Mouse (Mus musculus) large intestine, adult 2 months (tissue): ENCODE data around the gene Mcpt9. TPM values are rescaled to one million over a fixed set of nuclear protein-coding genes. Genes with fewer than 3 reads are reported as not detected.
"Not testable (repeated sequence)": the region's sequence is repeated elsewhere in the genome, so short reads cannot be mapped to it uniquely, and the experiment has no call there.

Experiments used
- DNase-seq: peaks from one replicate; pipeline ENCODE4 v3.0.0-alpha.2; 2012; ENCODE audit warnings: low read depth, low spot score
- WGBS: fragments of 180-500 bp; shearing (Covaris S2); methylation state at CpG from one replicate; pipeline ENCODE4 v1.1.7; 2018; 5-methylcytosine and 5-hydroxymethylcytosine counted together
- polyA plus RNA-seq: library from polyadenylated mRNA; depleted of rRNA; stranded (reverse); fragments of >200 nt; gene quantifications from 2 replicates; pipeline ENCODE4 v1.2.3, GENCODE M21; 2012; rRNA removed

The Mcpt9 gene
- polyA plus RNA-seq, result 0.06 and 0.21 TPM in 2 replicates

GRCm38 (mm10) chr14:56030395-56030794, at the start of gene Mcpt9:
TSS of gene Mcpt9 (minus strand) at chr14:56030495.
- 58% methylated on average over 3 of the region's 3 CpGs for WGBS
- DNase-seq, result not testable (repeated sequence)

DNA sequence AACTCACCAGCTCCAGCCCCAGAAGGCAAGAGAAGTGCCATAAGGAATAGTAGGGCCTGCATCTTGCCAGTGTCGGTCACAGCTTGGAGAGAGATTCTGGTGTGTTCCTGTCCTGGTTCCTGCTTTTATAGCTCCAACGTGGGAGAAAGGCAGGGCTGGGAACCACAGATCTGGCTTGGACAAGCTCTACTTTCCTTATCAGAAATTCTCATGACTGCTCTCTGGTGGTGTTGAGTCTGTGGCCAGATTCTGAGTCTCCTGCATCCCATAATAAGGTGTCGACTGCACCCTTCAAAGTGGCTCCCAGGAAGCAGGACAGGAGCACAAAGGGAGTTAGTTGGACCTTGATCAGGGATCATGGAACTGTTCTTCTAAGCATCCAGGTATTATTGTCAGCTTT, 31.9 kb upstream of the Mcpt9 start, which contains the start of gene Mcpt4:
Gene Mcpt4 (minus strand): TSS at position 101 of the 400 bp plus-strand sequence.
- DNase-seq, result not testable (repeated sequence)
- 51% methylated on average over 3 of the region's 3 CpGs for WGBS

- 63% methylated on average over 4 of the region's 4 CpGs for WGBS
- DNase-seq, result no peak
Observed at GRCm38 (mm10) chr14:56057722-56058121, 27.4 kb upstream of the Mcpt9 start.

GRCm38 (mm10) chr14:56055408-56055807, 25.1 kb upstream of the Mcpt9 start:
- 57% methylated on average over 3 of the region's 3 CpGs for WGBS
- no peak for DNase-seq

DNA sequence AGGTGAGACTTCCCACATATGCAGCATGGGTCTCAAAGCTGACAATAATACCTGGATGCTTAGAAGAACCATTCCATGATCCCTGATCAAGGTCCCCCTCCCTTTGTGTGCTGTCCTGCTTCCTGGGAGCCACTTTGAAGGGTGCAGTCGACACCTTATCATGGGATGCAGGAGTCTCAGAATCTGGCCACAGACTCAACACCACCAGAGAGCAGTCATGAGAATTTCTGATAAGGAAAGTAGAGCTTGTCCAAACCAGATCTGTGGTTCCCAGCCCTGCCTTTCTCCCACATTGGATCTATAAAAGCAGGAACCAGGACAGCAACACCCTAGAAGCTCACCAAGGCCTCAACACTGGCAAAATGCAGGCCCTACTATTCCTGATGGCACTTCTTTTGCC, 11.5 kb upstream of the Mcpt9 start, which contains the start of gene Mcpt2:
Gene Mcpt2 (plus strand): TSS at position 250 of the 400 bp plus-strand sequence.
- WGBS, result 71% methylated on average over 1 of the region's 1 CpGs
- DNase-seq, result not testable (repeated sequence)

DNA sequence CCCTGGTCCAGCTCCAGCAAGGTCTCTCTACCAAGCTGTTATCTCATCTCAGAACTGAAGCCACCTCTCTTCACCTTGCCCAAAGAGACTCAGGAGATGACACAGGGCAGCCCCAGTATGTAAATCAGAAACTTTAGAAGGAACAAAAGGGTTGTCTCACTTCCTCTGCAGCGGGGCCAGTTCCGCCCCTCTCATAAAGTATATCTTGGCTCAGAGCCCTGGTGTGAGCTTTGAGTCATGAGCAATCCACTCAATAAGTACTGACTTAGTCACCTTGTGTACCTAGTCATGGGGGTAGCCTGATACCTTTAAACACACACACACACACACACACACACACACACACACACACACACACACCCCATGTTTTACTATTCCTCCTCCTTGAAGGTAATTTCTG, 4.1 kb upstream of the Mcpt9 start:
- peak; percentile 50 for DNase-seq
- 9% methylated on average over 2 of the region's 2 CpGs for WGBS

DNA sequence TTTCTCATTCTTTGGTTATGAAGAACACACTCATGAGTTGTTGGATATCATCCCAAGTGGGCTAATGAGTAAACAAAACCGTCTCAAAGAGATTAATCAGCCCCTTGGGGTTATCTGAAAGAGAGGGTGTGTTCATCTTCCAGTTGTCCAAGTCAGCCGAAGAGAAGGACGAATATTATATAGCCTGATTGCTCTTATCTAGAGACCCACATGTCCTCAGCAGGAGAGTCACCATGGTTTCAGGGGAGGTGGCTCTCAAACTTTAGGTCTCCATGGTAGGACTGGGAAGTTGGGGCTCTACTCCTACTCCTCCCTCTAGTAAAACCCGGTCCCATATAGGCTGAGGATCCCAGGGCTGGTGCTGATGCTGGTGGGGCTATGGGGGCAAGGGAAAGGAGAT, 9.0 kb downstream of the Mcpt9 start:
- 60% methylated on average over 4 of the region's 4 CpGs for WGBS
- not testable (repeated sequence) for DNase-seq

DNA sequence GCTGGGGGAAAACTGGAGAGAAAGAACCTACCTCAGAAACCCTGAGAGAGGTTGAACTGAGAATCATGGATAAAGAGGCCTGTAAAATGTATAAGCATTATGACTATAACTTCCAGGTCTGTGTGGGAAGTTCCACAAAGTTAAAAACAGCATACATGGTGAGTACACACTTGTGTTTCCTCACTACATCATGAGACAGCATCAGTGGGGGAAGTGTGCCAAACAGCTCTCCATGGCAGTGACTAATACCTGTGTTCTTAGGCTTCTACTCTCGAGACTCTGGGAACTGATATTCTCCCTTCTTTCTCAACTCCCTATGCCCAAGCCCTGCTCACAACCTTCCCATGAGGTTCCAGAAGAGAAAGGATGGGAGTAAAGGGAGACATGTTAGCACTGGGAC, 10.8 kb downstream of the Mcpt9 start:
- DNase-seq, result no peak
- WGBS, result 44% methylated on average over 1 of the region's 1 CpGs

GRCm38 (mm10) chr14:56017671-56018070, 12.6 kb downstream of the Mcpt9 start, which contains the start of gene Mcpt1:
TSS of gene Mcpt1 (plus strand) at chr14:56017971.
- DNase-seq, result not testable (repeated sequence)
- 65% methylated on average over 3 of the region's 3 CpGs for WGBS

GRCm38 (mm10) chr14:56013924-56014323, 16.4 kb downstream of the Mcpt9 start:
- 86% methylated on average over 2 of the region's 2 CpGs for WGBS

DNA sequence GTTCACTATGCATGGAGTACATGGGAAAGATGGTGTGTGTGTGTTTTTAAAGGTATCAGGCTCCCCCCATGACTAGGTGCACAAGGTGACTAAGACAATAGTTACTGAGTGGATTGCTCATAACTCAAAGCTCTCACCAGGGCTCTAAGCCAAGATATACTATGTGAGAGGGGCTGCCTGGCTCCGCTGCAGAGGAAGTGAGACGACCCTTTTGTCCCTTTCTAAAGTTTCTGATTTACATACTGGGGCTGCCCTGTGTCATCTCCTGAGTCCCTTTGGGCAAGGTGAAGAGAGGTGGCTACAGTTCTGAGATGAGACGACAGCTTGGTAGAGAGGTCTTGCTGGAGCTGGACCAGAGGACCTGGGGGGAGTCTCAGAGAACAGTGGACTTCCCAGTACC, 17.1 kb downstream of the Mcpt9 start:
- WGBS, result 66% methylated on average over 3 of the region's 3 CpGs
- DNase-seq, result no peak

More at GRCm38 (mm10) chr14:56013924-56014323, 16.4 kb downstream of the Mcpt9 start:
- no peak for DNase-seq

- 70% methylated on average over 2 of the region's 3 CpGs for WGBS
- DNase-seq, result not testable (repeated sequence)
Observed at GRCm38 (mm10) chr14:55987464-55987863, 42.8 kb downstream of the Mcpt9 start.

Other genes starting within 250 kb of the Mcpt9 start
- 3.7 and 5.8 TPM in 2 replicates for gene Adcy4, start 246.4 kb downstream of the Mcpt9 start, polyA plus RNA-seq
- gene Ripk3, start 241.6 kb downstream of the Mcpt9 start, polyA plus RNA-seq, result 86.5 and 89.2 TPM in 2 replicates
- 5.7 and 7.3 TPM in 2 replicates for gene Nfatc4, start 207.4 kb downstream of the Mcpt9 start, polyA plus RNA-seq
- 1.7 and 2.1 TPM in 2 replicates for gene Nynrin, start 176.5 kb downstream of the Mcpt9 start, polyA plus RNA-seq
- gene Cbln3, start 146.1 kb downstream of the Mcpt9 start, polyA plus RNA-seq, result 0.47 and 0.84 TPM in 2 replicates
- gene Khnyn, start 145.5 kb downstream of the Mcpt9 start, polyA plus RNA-seq, result 21.0 and 31.9 TPM in 2 replicates
- gene Sdr39u1, start 130.2 kb downstream of the Mcpt9 start, polyA plus RNA-seq, result 56.0 and 60.7 TPM in 2 replicates
- gene Cma1, start 85.8 kb downstream of the Mcpt9 start, polyA plus RNA-seq, result 0.20 and 0.21 TPM in 2 replicates
- gene Cma2, start 79.5 kb downstream of the Mcpt9 start, polyA plus RNA-seq, result 3.0 TPM in 1 of 2 replicates, not detected in the other
- gene Mcpt1, start 12.5 kb downstream of the Mcpt9 start, polyA plus RNA-seq, result 6.1 and 74.1 TPM in 2 replicates
- 1.2 and 14.5 TPM in 2 replicates for gene Mcpt2, start 11.5 kb upstream of the Mcpt9 start, polyA plus RNA-seq
- gene Mcpt4, start 31.8 kb upstream of the Mcpt9 start, polyA plus RNA-seq, result 0.10 and 0.30 TPM in 2 replicates
- gene Mcpt8, start 54.8 kb upstream of the Mcpt9 start, polyA plus RNA-seq, result not detected in 2 replicates
- gene Ctsg, start 72.1 kb upstream of the Mcpt9 start, polyA plus RNA-seq, result not detected in 2 replicates
- gene Gzme, start 90.1 kb upstream of the Mcpt9 start, polyA plus RNA-seq, result not detected in 2 replicates
- gene Gzmd, start 102.1 kb upstream of the Mcpt9 start, polyA plus RNA-seq, result not detected in 2 replicates
- not detected in 2 replicates for gene Gzmg, start 129.1 kb upstream of the Mcpt9 start, polyA plus RNA-seq
- gene Gzmn, start 144.1 kb upstream of the Mcpt9 start, polyA plus RNA-seq, result not detected in 2 replicates
- not detected in 2 replicates for gene Gzmf, start 180.9 kb upstream of the Mcpt9 start, polyA plus RNA-seq
- 0.22 TPM in 1 of 2 replicates, not detected in the other for gene Gzmc, start 204.2 kb upstream of the Mcpt9 start, polyA plus RNA-seq
- gene Gzmb, start 231.8 kb upstream of the Mcpt9 start, polyA plus RNA-seq, result 21.5 and 33.5 TPM in 2 replicates